Mouse (Mus musculus) brown adipose tissue, adult 24 weeks (tissue): ENCODE measurements around the gene Zmynd12. TPM values are rescaled to one million over a fixed set of nuclear protein-coding genes. Genes with fewer than 3 reads are reported as not detected.

ENCODE experiments used
- H3K27ac ChIP-seq: fragments of 200-500 bp; replicated peaks from 2 replicates; pipeline ENCODE4 v1.5.1; 2012; ENCODE audit warnings: low read depth, mild to moderate bottlenecking, low read length
- H3K4me1 ChIP-seq: fragments of 200-500 bp; 2 replicates; pipeline ENCODE4 v1.6.1; 2012; ENCODE audit warnings: low read length, mixed read lengths; ENCODE audit not compliant: control insufficient read depth, insufficient read depth, insufficient read length
- H3K4me3 ChIP-seq: fragments of 200-500 bp; 2 replicates; pipeline ENCODE4 v1.5.1; 2012; ENCODE audit warnings: low read depth, mild to moderate bottlenecking, low read length, moderate library complexity; ENCODE audit not compliant: insufficient read depth
- polyA plus RNA-seq: library from polyadenylated mRNA; stranded (reverse); fragments of >200 nt; gene quantifications from 2 replicates; pipeline ENCODE4 v1.2.4, GENCODE M21; 2012; ENCODE audit not compliant: missing spikeins, insufficient read depth, insufficient read length

Gene Zmynd12
- polyA plus RNA-seq, 1 experiment, result 0.99 TPM

GRCm38 (mm10) chr4:119425077-119425476 is 2.5 kb downstream of the Zmynd12 start:
- H3K4me1 ChIP-seq, result peaks cover 5% of the 10 kb centered on the region
- no peak overlapping the region for H3K27ac ChIP-seq
- no peak overlapping the region for H3K4me3 ChIP-seq

DNA sequence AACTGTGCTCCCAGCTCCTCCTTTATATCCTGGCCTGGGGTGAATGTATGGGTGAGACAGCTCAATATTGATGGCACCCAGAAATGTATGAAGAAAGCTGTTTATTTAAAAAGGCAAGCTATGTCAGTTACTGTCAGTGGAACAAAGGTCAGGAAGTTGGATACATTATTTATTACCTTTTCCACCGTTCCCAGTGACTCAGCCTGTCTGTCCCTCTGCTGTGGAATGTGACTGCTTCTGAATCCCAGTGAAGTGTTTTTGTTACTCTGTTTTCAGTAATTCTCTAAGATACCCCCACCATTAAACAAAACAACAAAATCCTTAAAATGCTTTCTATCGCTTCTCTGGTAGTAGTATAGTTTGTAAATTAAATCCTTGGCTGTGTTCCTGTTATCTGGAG is 3.0 kb downstream of the Zmynd12 start:
- no peak overlapping the region for H3K4me3 ChIP-seq
- H3K4me1 ChIP-seq, result peaks cover 5% of the 10 kb centered on the region
- H3K27ac ChIP-seq, result no peak overlapping the region

DNA sequence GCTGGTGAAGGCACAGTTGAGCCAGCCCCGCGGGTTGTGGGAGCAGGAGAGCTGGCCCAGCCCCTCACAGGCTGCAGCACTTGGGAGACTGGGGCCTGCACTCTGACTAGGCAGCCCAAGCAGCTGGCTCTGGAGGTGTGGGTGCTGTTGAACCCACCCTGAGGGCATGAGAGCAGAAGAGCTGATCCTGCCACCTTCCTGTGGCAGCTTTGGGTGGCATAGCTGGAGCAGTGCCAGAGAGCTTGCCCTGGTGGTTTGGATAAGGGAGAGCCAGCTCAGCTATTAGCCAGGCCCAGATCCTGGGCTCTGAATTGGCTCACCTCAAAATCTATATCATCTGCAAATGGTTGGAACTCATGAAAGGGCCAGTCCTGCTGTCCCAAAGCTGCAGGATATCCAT is 5.1 kb downstream of the Zmynd12 start:
- H3K4me1 ChIP-seq, result no peaks in the 10 kb centered on the region; the same call in 1 of the 2 replicates
- H3K27ac ChIP-seq, result no peak overlapping the region
- no peak overlapping the region for H3K4me3 ChIP-seq

- Histone ChIP-seq H3K4me1 (no peaks in the 10 kb centered on the region; the same call in 1 of the 2 replicates), H3K27ac (no peak overlapping the region), H3K4me3 (no peak overlapping the region)
Measured at GRCm38 (mm10) chr4:119430678-119431077, 8.1 kb downstream of the Zmynd12 start.

DNA sequence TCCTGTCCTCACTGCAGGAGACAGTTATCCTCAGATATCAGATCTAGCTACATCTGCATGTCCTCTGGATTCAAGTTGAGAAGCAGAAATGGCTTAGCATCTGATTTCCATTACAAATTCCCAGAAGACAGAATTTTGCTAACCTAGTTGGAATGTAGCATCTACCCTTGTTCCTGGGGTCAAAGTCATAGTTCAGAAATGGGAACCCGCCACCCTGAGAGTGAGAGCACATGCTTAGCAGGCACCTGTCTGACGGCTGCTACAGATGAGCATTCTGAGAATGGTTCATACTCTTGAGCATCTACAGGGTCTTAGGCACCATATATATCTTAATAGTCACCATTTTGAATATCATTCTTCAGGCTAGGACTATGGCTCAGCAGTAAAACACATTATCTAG is 15.3 kb downstream of the Zmynd12 start:
- Histone ChIP-seq H3K4me3 (no peak overlapping the region), H3K4me1 (no peaks in the 10 kb centered on the region; the same call in 1 of the 2 replicates), H3K27ac (no peak overlapping the region)

DNA sequence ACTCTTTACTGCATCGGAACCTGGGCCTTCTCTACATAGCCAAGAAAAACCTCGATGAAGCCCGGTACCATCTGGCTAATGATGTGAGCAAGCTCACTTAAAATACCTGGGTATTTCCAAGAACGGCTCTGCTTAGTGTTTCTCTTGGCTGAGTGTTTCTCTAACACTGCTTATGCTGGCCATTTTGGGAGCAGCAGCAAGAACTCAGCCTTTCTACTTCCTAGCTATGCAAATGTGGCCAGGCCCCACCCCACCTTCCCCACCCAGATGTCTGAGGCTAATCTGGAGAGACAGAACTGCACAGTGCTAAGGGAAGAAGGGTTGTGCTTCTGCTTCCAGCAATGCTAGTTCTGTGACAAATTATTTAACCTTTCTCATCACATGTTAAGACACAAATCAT is 19.2 kb downstream of the Zmynd12 start:
- no peaks in the 10 kb centered on the region; the same call in 1 of the 2 replicates for H3K4me1 ChIP-seq
- H3K4me3 ChIP-seq, result no peak overlapping the region
- no peak overlapping the region for H3K27ac ChIP-seq

- H3K4me1 ChIP-seq, result no peaks in the 10 kb centered on the region; the same call in 1 of the 2 replicates
- no peak overlapping the region for H3K4me3 ChIP-seq
- no peak overlapping the region for H3K27ac ChIP-seq
Measured at GRCm38 (mm10) chr4:119442539-119442938, 19.9 kb downstream of the Zmynd12 start.

- H3K4me3 ChIP-seq, result no peak overlapping the region
- H3K4me1 ChIP-seq, result no peaks in the 10 kb centered on the region; the same call in 1 of the 2 replicates
- no peak overlapping the region for H3K27ac ChIP-seq
Measured at GRCm38 (mm10) chr4:119447261-119447660, 24.6 kb downstream of the Zmynd12 start.

DNA sequence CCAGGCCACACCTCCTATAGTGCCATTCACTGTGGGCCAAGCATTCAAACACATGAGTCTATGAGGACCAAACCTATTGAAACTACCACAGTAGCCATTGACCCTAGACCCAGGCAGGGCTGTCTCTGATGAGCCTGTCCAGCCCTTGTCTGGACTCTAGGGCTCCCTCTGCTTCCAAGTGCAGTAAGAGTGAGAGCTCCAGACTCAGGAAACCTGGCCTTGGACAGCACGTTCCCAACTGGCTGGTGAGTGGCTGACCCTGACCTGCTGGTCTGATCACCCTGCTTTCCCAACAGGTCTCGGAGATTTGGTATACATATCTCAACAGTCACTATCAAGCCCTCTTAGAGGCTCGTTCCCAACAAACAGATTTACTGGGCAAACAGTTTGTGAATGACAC is 25.2 kb downstream of the Zmynd12 start:
- Histone ChIP-seq H3K4me1 (no peaks in the 10 kb centered on the region), H3K4me3 (no peak overlapping the region), H3K27ac (no peak overlapping the region)

- Histone ChIP-seq H3K4me3 (no peak overlapping the region), H3K4me1 (no peaks in the 10 kb centered on the region), H3K27ac (no peak overlapping the region)
Measured at GRCm38 (mm10) chr4:119450436-119450835, 27.8 kb downstream of the Zmynd12 start.

- no peak overlapping the region for H3K27ac ChIP-seq
- H3K4me3 ChIP-seq, result no peak overlapping the region
- no peaks in the 10 kb centered on the region for H3K4me1 ChIP-seq
Measured at GRCm38 (mm10) chr4:119453128-119453527, 30.5 kb downstream of the Zmynd12 start.

- Histone ChIP-seq H3K4me3 (no peak overlapping the region), H3K4me1 (no peaks in the 10 kb centered on the region), H3K27ac (no peak overlapping the region)
Measured at GRCm38 (mm10) chr4:119453533-119453932, 30.9 kb downstream of the Zmynd12 start.

DNA sequence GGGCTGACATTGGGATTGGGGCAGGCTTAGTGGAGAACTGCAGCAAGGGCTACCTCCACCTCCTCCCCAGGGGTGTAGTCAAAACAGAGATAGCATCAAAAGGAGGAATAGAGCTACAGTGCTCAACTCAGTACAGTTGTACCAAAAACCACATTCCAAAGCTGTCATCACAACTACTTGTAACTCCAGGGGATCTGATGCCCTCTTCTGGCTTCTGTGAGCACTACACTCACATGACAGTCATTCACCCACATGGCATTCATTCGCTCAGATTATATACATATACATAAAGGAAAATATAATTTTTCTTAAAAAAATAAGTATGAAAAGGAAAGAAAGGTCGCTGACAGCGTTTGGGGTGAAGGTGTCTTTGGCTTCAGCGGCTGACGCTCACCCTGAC is 37.7 kb downstream of the Zmynd12 start:
- no peak overlapping the region for H3K27ac ChIP-seq

GRCm38 (mm10) chr4:119460728-119461141 is 38.1 kb downstream of the Zmynd12 start:
- Histone ChIP-seq H3K4me1 (no peaks in the 10 kb centered on the region), H3K4me3 (no peak overlapping the region), H3K27ac (no peak overlapping the region)

More for the DNA sequence above, 37.7 kb downstream of the Zmynd12 start:
- Histone ChIP-seq H3K4me3 (no peak overlapping the region), H3K4me1 (no peaks in the 10 kb centered on the region)

DNA sequence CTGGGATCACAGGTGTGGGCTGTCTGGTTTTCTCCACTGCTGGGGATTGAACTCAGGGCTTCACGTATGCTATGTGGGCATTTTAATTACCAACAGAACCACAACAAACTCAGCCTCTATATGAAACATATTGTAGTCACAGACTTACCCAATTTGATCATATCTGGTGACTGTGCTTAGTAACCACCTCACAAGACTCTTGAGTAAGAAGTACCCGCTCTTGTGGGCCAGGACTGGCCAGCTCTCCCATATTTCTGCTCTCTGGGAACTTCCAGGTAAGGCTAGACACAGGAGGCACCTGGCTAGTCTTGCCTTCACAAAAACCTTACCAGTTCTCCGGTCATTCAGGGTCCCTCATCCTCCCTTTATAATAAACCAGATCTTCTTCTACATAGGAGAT is 39.8 kb downstream of the Zmynd12 start:
- no peak overlapping the region for H3K4me3 ChIP-seq
- no peak overlapping the region for H3K27ac ChIP-seq
- H3K4me1 ChIP-seq, result no peaks in the 10 kb centered on the region

DNA sequence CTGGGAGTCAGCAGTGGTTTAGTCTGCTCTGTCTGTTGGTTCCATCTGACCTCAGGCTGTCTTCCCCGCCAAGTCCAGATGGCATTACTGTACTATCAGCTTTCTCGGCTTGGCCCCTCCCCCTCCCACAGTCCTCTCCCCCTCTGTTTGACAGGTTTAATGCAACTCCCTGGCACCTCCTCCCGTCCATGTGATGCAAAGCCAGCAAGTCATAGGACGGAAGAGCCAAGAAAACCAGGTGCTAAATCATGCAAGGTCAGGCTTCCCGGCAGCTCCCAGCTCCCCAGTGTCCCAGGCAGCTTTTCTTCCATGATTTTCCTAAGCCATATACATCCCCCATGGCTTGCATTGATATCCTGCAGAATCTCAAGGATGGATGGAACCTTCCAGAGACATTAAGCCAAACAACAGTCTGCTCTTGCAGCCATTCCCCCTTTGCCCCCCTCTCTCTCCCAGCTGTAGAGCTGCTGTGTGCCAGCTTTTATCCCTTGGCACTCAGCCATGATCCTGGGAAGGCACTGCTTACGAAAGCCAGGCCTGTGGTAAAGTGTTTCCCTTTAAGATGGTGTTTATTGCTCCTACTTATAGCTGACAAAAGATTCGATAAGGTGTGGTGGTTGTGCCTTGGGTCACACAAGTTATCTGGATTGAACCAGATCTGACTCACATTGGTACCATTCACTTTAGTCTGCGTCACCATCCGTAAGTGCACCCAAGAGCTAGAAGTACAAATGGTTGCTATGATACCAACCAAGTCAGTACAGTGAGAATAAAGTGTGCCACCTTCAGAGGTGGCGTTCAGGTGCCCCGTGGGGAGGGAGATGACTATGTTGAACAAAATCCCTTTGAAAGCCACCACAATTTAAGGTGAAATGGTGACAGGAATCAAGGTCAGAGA is 40.5 kb downstream of the Zmynd12 start:
- H3K27ac ChIP-seq, result no peak overlapping the region
- H3K4me3 ChIP-seq, result no peak overlapping the region
- H3K4me1 ChIP-seq, result peaks cover 1% of the 10 kb centered on the region; the same call in 1 of the 2 replicates
